Mouse (Mus musculus): ENCODE measurements at regions not wholly inside any gene's neighbourhood (a gene's known extent, or its start where the extent isn't known, plus 50 kb on each side); places are given as distances from the start of the nearest gene placed in this dataset.
A peak's percentile ranks its signal among the peaks of the same experiment; 100 is the strongest.
"Not testable (repeated sequence)": the region's sequence is repeated elsewhere in the genome, so short reads cannot be mapped to it uniquely, and the experiment has no call there.

GRCm38 (mm10) chr9:82300046-82300445 lies 436.6 kb downstream of the Mei4 start:
- peak; percentile 37 for DNase-seq

DNA sequence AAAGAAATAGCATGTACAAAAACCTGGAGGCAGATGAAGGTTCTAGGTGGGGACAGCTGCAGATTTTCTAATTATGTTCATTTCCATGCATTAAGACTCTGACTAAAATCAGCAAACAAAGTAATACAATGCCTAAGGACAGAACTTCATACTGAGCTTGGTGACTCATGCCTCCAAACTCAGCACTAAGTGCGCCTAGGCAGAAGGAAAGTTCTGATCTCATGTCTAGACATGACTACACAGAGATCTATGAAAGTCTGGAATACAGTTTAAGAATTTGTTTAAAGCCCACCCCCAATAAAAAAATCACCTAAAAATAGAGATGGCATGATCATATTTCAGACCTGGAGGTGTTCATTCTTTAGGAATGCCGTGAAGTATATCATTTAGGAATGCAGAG lies 442.8 kb downstream of the Mei4 start:
- DNase-seq, result no peak

- no peak for DNase-seq
Observed at GRCm38 (mm10) chr9:82312466-82312865, 449.0 kb downstream of the Mei4 start.

- DNase-seq, result no peak
Observed at GRCm38 (mm10) chr9:82340452-82340851, 477.0 kb downstream of the Mei4 start.

GRCm38 (mm10) chr9:82350784-82351183 lies 478.6 kb upstream of the Irak1bp1 start:
- not testable (repeated sequence) for DNase-seq

- no peak for DNase-seq
Observed at GRCm38 (mm10) chr9:82359573-82359972, 469.8 kb upstream of the Irak1bp1 start.

DNA sequence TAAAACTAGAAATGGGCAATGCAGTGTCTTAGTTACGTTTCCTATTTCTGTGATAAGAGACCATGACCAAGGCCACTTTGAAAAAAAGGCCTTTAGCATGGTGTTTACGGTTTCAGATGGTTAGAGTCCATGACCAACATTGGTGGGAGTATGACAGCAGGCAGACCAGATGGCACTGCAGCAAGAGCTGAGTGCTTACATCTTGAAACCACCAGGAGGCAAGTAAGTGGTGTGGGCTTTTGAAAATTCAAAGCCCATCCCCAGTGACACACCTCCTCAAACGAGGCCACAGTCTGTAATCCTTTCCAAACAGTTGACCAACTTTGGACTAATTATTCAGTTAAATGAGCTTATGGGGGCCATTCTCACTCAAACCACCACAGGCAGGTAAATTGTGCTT lies 427.0 kb upstream of the Irak1bp1 start:
- peak; percentile 6 for DNase-seq

DNA sequence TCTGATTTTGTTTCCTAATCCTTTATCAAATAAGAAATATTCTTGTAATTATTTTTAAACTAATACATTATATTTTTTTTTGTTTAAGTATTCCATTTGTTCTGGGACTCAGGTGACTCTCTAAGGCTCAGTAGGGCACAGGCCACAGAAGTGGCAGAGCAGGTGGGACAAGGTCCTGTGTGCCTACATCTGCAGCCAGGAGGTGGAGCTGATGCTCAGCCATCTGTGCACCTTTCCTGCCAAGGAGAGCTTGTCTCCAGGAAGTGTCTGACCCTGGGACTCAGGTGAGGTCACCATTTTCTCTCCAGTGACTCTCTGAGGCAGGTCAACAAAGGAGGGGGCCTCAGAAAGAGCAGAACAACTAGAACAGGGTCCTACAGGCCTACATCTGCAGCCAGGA lies 425.3 kb upstream of the Irak1bp1 start:
- no peak for DNase-seq

DNA sequence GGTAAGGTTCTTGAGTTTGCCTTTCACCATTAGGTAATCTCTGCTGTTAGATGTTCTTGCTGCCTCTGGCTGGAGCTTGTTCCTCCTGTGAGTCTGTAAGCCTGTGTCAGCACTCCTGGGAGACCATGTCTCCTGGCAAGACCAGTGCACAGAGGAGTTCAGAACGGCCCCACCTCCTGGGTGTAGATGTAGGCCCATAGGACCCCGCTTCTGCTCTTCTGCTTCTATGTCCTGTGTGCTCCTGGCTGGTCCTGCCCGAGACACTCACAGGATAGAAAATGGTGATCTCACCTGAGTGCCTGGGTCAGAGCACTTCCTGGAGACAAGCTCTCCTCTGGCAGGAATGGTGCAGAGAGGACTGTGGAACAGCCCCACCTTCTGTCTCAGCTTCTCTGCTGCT lies 422.2 kb upstream of the Irak1bp1 start:
- DNase-seq, result no peak

- no peak for DNase-seq
Observed at GRCm38 (mm10) chr9:82408969-82409368, 420.4 kb upstream of the Irak1bp1 start.
